Mouse (Mus musculus): ENCODE measurements around the gene Mrs2. TPM values are rescaled to one million over a fixed set of nuclear protein-coding genes. Genes with fewer than 3 reads are reported as not detected.
A peak's percentile ranks its signal among the peaks of the same experiment; 100 is the strongest.
"Not testable (repeated sequence)": the region's sequence is repeated elsewhere in the genome, so short reads cannot be mapped to it uniquely, and the experiment has no call there.

Mrs2 gene
- total RNA-seq, 2 experiments from 2014 or later = 54.3 to 55.2 TPM

DNA sequence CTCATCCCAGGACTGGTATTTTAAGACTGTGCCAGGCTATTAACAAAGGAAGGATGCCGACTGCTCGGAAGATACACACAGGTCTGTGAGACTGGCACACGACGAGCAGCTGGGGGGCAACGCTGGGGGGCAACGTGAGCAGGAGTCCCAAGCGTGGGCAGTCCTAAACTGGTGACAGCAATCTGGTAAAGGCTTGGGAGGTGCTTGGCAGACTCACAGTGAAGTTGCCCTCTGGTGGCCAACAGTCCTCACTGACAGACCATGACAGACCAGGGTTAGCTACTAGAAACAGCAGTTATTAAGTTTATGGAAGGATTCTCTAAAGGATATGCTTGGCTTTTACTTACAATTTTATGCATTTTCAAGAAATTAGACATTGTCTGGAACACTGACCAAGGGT is 31.8 kb downstream of the Mrs2 start:
- intact Hi-C loops (cut with DNase I) = loop anchor here (1.0 kb wide), 1 partner anchor 51 kb away; the partner anchor contains the start of gene Aldh5a1

DNA sequence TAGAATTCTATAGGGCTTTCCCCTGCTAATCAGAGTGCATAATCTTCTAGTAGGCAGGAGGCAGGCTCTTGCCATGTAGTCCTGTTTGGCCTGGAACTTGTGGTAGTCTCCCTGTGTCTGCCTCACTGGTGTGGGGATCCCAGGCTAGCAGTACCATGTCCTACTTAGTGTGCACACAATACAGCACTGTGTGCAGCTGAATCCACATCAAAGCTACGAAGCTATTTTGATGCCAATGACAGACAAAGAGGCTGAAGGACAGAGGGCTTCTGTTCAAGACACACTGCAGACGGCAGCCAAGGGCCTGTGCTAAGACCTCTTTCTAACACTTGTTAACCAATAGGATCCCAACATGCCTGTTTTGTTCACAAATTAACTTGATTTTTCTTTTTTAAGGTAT is 34.7 kb downstream of the Mrs2 start:
- DNase-seq (ENCODE audit: low spot score in 2 of 2) = peak; percentile 14 to 52
- intact Hi-C loops (cut with DNase I) = no loop called here

More for the DNA sequence above, 31.8 kb downstream of the Mrs2 start:
- DNase-seq (ENCODE audit: low spot score in 2 of 2) = peak; percentile 57 to 62

DNA sequence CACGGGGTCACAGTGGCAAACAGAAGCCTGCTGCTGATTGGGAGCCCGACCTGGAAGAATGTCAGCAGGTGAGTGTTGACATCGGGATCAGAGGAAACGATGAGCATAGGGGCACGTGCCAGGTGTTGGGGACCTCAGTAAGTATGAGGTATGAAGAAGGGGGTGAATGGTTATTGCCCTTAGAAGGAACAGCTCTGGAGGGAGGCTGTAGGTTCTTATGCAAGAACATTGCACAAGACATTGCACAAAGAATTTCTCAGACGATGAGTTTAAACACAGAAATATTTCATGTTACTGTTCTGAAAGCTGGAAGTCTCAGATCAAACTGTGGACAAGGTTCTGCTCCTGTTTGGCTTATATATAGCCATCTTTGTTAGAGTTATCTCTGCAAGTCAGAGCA is 39.1 kb downstream of the Mrs2 start:
- DNase-seq (ENCODE audit: low spot score in 2 of 2) = no peak
- intact Hi-C loops (cut with DNase I) = no loop called here

DNA sequence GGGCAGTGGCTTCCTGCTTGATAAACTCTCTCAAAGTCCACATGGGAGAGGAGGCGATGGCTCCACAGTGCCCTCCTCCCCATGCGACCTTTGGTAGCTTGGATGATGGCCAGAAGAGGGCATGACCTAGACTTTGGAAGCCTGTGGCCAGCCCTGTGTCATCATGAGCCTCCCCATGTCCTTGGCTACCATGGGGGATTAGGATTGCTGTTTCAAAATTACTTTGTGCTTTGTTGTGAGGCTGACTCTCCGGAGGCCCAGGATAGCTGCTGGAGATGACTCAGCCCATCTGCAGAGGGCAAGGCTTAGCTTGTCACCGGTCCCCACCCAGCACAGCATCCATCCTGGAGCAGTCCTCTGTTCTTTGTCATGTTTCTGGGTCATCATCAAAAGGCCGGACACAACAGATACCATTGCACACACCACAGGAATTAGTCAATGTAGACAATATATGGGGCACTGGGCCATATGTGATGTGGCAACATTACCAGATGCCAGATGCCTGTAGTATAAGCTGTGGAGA is 42.3 kb downstream of the Mrs2 start:
- DNase-seq (ENCODE audit: low spot score in 2 of 2) = no peak
- intact Hi-C loops (cut with DNase I) = no loop called here

DNA sequence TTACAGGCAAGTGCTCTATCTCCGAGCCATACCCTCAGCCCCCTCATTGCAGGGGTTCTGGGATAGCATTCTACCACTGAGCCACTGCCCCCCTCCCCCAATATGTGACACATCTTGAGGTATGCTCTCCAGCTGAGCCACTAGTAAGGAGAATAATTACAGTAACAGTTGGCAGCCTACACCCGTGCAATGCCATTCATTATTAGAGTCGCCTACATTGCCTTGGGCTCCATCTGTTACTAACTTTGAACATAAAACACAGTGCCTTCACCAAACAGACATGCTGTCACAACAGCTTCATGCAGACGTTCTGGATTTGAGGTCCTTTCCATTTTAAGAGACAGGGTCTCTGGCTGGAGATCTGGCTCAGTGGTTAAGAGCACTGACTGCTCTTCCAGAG is 43.8 kb downstream of the Mrs2 start:
- DNase-seq (ENCODE audit: low spot score in 2 of 2) = peak in 1 of 2 experiments; percentile 23
- intact Hi-C loops (cut with DNase I) = no loop called here

DNA sequence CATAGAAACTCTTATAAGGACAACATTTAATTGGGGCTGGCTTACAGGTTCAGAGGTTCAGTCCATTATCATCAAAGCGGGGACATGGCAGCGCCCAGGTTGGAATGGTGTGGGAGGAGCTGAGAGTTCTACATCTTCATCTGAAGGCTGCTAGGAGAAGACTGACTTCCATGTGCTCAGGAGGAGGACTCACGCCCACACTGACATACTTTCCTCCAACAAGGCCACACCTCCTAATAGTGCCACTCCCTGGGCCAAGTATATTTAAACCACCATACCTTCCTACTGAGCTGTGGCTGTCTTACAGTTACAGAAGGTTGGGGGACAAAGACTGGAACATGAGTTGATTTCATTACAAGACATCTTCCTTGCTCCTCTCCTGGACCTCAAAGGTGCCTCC is 48.4 kb downstream of the Mrs2 start:
- intact Hi-C loops (cut with DNase I); DNase-seq (ENCODE audit: low spot score in 2 of 2): not testable (repeated sequence)

DNA sequence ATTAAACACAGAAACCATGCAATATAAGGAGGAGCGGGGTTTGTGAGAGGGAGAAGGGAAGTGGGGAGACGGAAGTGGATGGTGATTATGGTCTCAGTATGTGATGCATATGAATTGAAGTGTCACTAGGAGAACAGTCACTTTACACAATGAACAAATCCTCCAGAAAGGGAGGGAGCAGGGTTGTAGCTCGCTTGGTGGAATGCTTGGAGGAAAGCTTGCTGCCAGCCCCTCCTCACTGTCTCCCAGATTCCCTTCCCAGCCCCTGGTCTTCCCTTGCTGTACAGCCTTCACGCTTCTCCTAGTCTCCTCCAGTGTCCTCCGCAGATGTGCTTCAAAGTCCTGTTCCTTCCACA is 54.4 kb downstream of the Mrs2 start:
- intact Hi-C loops (cut with DNase I) = no loop called here
- DNase-seq (ENCODE audit: low spot score in 2 of 2) = no peak

DNA sequence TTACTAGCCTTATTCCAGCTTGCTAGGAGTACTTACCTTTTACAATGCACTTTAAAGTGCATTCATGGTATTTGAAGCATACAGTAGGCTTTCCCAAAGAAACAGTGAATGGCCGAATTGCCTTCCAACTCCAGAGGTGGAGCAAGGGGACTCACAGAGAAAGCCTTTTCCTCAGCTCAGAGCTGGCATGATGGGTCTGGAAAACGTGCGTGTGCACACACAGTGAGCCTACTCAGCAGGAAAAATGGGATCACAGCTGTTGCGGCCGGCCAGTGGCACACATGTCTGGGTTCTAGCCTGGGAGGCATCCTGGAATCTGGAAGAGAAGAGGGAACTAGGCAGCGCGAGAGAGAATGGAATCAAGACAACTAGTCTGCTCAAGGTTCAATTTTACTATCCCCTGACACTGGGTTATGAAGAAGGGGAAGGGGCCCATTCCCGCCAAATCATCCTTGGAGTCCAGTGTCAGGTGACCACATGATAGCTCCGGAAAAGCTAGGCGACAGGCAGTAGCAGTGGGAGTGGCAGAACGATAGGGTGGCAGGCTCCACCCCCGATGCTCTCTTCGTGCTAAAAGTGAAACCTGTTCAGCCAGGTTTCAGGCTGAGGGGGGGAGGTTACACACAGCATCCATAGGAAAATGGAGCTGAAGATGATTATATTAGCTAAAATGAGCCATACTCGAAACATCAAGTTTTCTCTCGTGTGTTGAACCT is 54.9 kb downstream of the Mrs2 start:
- no peak for DNase-seq (ENCODE audit: low spot score in 2 of 2)
- intact Hi-C loops (cut with DNase I) = no loop called here

DNA sequence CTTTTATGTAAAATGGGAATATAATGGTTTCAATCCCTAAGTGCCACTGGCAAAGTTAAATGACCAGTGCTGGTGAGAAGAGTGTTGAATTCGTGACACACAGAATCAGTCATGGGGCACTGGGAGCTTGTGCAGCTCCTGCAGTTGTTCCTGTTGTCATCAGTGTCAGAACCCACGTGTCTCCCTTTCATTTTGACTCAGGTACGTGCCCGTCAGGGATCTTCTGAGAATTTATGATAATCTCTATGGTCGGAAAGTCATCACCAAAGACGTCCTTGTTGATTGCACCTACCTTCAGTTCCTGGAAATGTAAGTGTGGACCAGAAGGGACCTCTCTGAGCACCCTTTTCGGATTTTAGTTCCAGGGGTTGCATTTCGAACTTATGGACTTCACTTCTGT is 58.1 kb downstream of the Mrs2 start:
- intact Hi-C loops (cut with DNase I) = no loop called here

DNA sequence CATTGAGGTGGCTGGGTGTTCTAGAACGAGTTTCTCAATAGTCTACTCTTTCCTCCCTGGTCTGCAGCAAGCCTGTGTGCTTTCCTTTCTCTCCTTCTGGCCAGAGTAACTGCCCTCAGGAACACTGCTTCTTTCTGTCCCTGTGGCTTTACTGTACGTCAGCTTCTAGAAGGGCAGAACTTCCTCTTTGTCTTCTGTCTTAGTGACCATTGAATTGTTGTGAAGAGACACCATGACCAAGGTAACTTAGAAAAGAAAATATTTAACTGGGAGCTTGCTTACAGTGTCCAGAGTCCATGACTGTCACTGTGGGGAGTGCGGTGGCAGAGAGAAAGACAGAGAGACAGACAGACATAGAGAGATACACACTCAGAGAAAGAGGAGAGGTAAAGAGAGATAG is 60.1 kb downstream of the Mrs2 start:
- intact Hi-C loops (cut with DNase I) = no loop called here
- no peak for DNase-seq (ENCODE audit: low spot score in 2 of 2)

More for the DNA sequence above, 58.1 kb downstream of the Mrs2 start:
- DNase-seq (ENCODE audit: low spot score in 2 of 2) = no peak

DNA sequence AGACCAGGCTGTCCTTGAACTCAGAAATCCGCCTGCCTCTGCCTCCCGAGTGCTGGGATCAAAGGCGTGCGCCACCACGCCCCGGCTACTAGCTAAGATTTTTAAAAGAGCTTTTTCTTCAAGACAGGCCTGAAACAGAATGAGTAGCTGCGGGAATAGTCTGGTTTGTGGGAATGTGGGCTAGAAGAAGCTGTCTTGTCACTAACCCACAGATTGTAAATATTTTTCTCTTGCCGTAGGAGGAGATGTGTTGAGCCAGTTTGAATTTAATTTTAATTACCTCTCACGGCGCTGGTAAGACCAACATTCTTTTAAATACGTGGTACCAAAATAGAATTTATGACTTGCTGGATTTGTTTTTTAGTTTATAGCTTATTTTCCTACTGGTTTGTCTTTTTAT is 61.5 kb downstream of the Mrs2 start:
- intact Hi-C loops (cut with DNase I) = no loop called here
- peak in 1 of 2 experiments; percentile 54 for DNase-seq (ENCODE audit: low spot score in 2 of 2)

DNA sequence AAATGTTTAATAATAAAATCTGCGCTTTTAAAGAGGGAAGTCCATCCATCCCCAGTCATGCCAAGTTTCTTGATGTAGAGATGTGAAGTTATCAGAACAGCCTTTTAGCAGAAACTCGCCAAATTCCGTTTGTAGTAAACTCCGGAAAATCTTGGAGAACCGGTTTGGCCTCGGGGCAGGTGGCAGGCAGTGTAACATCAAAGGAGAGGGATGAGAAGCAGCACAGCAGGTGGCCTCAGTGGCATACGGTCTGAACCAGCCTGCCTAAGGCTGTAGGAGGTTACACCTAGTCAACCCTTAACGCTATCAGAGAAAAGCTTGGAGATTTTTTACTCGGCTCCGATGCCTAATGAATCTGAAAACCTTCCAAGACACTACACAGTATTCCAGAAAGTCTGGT is 64.7 kb downstream of the Mrs2 start:
- intact Hi-C loops (cut with DNase I) = no loop called here
- DNase-seq (ENCODE audit: low spot score in 2 of 2) = no peak

DNA sequence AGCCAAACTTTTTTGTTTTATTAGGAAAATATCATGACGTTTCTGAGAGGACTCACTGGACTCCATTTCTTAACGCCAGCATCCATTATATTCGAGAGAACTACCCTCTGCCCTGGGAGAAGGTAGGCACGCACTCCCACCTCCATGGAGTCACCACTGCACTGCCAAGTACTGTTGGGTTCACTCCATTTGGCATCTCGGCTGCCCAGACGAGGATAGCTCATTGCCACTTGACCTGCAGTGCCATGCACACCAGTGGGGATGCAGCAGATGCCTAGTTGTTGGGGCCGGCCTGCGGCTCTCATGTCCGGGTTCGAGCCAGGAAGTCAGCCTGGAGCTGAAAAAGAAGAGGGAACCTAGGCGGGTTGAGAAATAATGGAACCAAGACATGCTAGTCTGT is 65.1 kb downstream of the Mrs2 start:
- intact Hi-C loops (cut with DNase I) = no loop called here
- no peak for DNase-seq (ENCODE audit: low spot score in 2 of 2)

DNA sequence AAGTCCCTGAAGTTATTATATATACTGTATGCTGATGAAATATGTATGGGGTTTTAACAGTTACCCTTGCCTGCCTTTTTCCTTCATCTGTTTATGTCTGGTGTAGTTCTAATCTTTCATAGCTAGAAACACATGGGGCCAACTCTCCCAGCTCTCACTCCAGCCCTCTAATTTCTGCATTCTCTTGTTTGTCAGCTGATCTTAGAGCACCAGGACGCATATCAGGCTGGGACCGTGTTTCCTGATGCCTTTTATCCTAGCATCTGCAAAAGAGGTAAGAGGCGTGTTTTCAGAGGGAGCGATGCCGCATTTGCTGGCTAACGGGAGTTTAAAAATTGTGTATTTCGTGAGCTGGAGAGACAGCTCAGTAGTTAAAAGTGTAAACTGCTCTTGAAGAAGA is 67.5 kb downstream of the Mrs2 start:
- intact Hi-C loops (cut with DNase I) = no loop called here
- no peak for DNase-seq (ENCODE audit: low spot score in 2 of 2)

DNA sequence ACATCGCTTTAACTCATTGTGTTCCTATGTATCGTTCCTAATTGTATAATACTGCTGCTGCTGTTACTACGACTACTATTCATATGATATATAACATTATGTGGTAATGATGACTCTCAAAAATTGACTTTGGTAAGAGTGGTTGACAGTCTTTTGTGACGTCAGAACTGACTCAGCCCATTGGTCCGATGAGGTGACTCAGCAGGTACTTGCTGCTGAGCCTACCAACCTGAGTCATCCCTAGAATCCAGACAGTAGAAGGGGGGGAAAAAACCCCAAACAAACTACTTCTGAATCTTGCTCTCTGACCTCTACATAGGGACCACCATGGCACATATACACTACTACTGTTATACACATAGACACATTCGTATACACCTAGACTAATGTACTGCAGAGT is 71.3 kb downstream of the Mrs2 start:
- DNase-seq (ENCODE audit: low spot score in 2 of 2) = no peak
- intact Hi-C loops (cut with DNase I) = no loop called here

DNA sequence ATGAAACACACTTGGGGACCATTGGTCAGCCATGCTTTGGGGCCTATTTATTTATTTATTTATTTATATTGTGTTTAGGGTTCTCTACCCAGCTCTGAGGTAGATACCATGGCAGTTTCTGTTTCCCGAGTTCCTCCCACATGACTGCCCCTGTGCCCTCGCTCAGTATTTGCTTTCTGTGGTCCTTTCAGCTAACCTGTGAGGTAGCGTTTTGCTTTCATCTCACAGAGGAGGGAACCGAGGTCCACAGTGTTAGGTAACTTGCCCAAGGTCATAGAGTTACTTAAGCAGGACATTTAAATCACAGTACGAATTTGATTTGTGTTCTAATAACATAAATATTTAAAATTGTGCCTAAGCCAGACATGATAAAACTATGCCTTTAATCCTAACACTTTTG is 73.0 kb downstream of the Mrs2 start:
- intact Hi-C loops (cut with DNase I) = no loop called here
- DNase-seq (ENCODE audit: low spot score in 2 of 2) = no peak

DNA sequence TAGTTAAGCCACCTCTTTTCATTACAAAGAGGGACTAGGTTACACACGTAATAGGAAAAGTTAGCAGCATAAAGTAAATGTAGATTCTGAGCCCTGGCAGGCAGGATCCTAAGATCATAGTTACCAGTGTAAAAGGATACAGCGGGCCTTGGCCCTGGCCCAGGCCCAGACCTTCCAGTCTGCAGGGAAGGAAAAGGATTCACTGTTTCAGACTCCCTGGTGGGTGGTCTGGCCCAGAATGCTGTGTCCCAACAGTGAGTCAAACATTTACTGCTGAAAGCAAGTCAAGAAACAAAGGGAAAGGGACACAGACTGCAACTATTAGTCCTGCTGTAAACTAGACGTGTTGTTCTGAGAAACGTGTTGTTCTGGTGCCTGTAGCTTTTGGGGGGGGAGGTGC is 74.6 kb downstream of the Mrs2 start:
- intact Hi-C loops (cut with DNase I) = no loop called here
- peak in 1 of 2 experiments; percentile 18 for DNase-seq (ENCODE audit: low spot score in 2 of 2)

DNA sequence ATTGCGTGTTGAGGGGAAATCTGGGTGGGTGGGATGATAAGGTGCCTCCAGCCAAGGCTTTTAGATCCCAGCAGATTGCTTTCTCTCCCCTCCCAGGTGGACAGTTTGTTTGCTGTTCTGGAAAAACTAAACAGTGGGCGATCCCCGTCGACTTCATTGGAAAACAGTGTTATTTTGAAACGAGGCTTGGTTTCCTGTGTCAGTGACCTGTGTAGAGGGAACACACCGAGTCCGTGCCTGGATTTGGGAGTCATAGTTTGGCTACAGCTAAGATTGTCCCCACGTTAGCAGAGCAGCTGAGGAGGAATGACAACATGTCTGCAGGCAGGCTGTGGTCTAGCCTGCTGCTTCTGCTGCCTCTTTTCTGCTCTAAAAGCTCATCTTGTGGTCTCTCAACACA is 76.9 kb downstream of the Mrs2 start:
- intact Hi-C loops (cut with DNase I) = no loop called here
- DNase-seq (ENCODE audit: low spot score in 2 of 2) = no peak

DNA sequence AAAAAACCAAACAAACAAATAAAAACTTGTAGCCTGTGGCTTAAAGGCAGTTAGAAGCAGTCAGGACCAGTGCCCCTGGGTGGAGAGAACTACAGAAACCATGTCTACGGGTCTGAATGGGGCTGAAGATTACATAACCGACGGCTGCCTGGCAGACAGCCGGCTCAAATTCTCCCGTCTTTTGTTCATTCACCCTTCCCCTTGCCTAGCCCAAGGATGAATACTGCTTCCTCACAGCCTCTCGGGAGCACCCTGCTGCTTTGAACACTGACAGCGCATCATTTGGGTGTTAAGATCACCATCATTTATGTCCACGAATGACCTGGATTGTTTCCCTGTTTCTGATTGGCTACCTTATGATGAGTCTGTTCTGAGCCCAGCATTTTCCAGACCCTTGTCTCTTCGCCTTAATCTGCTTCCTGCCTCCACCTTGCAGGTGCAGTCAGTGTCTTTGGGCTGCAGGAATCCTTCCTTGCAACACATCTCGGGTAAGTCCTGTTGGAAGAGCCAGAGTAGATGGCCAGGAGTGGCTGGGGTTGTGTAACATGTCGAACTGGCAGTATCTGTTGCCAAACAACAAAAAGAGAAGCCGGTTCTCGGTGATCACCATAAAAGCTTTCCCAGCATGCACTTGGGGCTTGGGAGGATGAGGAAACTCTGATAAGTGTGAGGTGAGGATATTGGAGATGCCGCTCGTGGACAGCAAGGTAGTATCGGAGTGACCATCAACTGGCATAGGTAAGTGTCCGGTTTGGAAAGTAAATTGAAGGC is 77.5 kb downstream of the Mrs2 start, which contains the start of gene Gpld1:
Gene Gpld1, plus strand, starts transcription at position 641 of the 771 bp plus-strand sequence.
- DNase-seq (ENCODE audit: low spot score in 2 of 2) = peak in 1 of 2 experiments; percentile 31
- intact Hi-C loops (cut with DNase I) = no loop called here

DNA sequence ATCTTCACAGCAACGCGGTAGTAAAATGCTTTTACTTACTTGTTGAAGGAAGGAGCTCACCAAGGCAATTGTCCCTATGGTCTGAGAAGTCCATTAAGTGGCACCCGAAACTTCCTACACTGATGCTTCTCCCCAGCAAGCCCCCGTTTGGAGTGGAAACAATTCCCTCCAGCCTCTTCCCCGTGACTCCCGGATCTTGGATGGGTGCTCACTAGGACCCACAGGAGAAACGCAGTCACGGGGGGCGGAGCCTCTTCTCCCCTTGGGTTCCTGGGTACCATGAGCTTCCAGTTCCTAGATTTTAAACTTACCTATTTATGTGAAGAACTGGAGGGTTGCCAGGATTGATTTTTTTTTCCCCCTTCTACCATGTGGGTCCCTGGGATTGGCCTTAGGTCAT is 80.7 kb downstream of the Mrs2 start:
- no peak for DNase-seq (ENCODE audit: low spot score in 2 of 2)
- intact Hi-C loops (cut with DNase I) = loop anchor here (5.0 kb wide), 1 partner anchor 178 kb away; no protein-coding TSS in a partner anchor

DNA sequence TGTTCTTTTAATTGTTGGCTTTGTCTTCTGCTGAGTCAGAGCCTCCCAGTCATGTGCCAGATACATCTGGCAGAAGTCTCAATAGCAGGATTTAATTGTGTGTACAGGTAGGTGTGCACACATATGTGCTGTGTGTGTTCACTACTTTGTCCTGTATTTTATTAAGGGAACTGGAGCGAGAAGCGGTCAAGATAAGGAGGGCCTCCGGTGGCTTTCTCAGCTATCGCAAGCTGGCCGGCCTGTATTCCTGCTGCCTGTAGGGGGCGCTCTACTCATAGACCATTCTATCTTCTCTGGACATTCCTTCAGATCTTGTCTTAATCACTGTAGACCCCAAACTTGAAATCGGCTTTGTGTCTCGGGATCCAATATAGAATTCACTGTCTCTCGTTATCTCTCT is 81.5 kb downstream of the Mrs2 start:
- peak; percentile 83 to 85 for DNase-seq (ENCODE audit: low spot score in 2 of 2)
- intact Hi-C loops (cut with DNase I) = loop anchor here (5.0 kb wide), 1 partner anchor 179 kb away; no protein-coding TSS in a partner anchor

All from left cerebral cortex, postnatal 25 days (tissue).